Mouse (Mus musculus): ENCODE results near the gene Afg3l1. TPM values are rescaled to one million over a fixed set of nuclear protein-coding genes. Genes with fewer than 3 reads are reported as not detected.
"Not testable (repeated sequence)": the region's sequence is repeated elsewhere in the genome, so short reads cannot be mapped to it uniquely, and the experiment has no call there.

The Afg3l1 gene
- polyA plus RNA-seq, 1 experiment from 2014 or later = 40.3 TPM

- TF ChIP-seq CTCF (IDR thresholded peaks at IDR 0.05; ENCODE audit: low read depth) = no peak
- WGBS = 97% methylated on average over 16 of the region's 16 CpGs
- Histone ChIP-seq H3K4me1 (replicated peaks; ENCODE audit: insufficient read depth, low read length) (no peaks in the 10 kb centered on the region), H3K27ac (no peak overlapping the region), H3K9me3 (replicated peaks; ENCODE audit: low read length) (peaks cover 16% of the 10 kb centered on the region), H3K4me2 (ENCODE audit: low read length) (no peak overlapping the region), H3K27me3 (ENCODE audit: insufficient read depth, low read length) (no peaks in the 10 kb centered on the region), H3K36me3 (ENCODE audit: insufficient read depth, low read length) (no peaks in the 10 kb centered on the region), H3K4me3 (replicated peaks; ENCODE audit: low read depth, low read length) (no peak overlapping the region), H3K9ac (ENCODE audit: low read depth, low read length) (no peak overlapping the region)
- DNase-seq (ENCODE audit: low spot score) = no peak
- no peak for ATAC-seq (replicated peaks; ENCODE audit: low FRiP score, low read depth)
Measured at GRCm38 (mm10) chr8:123432381-123432780, 45.3 kb upstream of the Afg3l1 start.

- ATAC-seq (replicated peaks; ENCODE audit: low FRiP score, low read depth); H3K9ac ChIP-seq (ENCODE audit: low read depth, low read length); H3K4me2 ChIP-seq (ENCODE audit: low read length); H3K9me3 ChIP-seq (replicated peaks; ENCODE audit: low read length); DNase-seq (ENCODE audit: low spot score); H3K36me3 ChIP-seq (ENCODE audit: insufficient read depth, low read length); H3K4me1 ChIP-seq (replicated peaks; ENCODE audit: insufficient read depth, low read length); H3K27me3 ChIP-seq (ENCODE audit: insufficient read depth, low read length); H3K27ac ChIP-seq; H3K4me3 ChIP-seq (replicated peaks; ENCODE audit: low read depth, low read length): not testable (repeated sequence)
- WGBS = 97% methylated on average over 41 of the region's 47 CpGs
Measured at GRCm38 (mm10) chr8:123433241-123433974, 44.3 kb upstream of the Afg3l1 start.

GRCm38 (mm10) chr8:123441788-123442187, 35.9 kb upstream of the Afg3l1 start:
- ATAC-seq (replicated peaks; ENCODE audit: low FRiP score, low read depth) (no peak), DNase-seq (ENCODE audit: low spot score) (no peak)
- no peak for TF ChIP-seq CTCF (IDR thresholded peaks at IDR 0.05; ENCODE audit: low read depth)
- H3K4me1 ChIP-seq (replicated peaks; ENCODE audit: insufficient read depth, low read length) = peaks cover 8% of the 10 kb centered on the region; the same call in 1 of the 2 replicates
- 93% methylated on average over 2 of the region's 2 CpGs for WGBS
- 0 out of 2 replicates have a peak, but pooled peaks cover under 1% of the 10 kb centered on the region for H3K36me3 ChIP-seq (ENCODE audit: insufficient read depth, low read length)
- no peak overlapping the region for H3K4me3 ChIP-seq (replicated peaks; ENCODE audit: low read depth, low read length)
- H3K27me3 ChIP-seq (ENCODE audit: insufficient read depth, low read length) = no peaks in the 10 kb centered on the region
- H3K9ac ChIP-seq (ENCODE audit: low read depth, low read length) = no peak overlapping the region
- H3K9me3 ChIP-seq (replicated peaks; ENCODE audit: low read length) = no peaks in the 10 kb centered on the region
- no peak overlapping the region for H3K27ac ChIP-seq
- no peak overlapping the region for H3K4me2 ChIP-seq (ENCODE audit: low read length)

- TF ChIP-seq CTCF (IDR thresholded peaks at IDR 0.05; ENCODE audit: low read depth) = no peak
- 0 out of 2 replicates have a peak, but pooled peaks cover 3% of the 10 kb centered on the region for H3K36me3 ChIP-seq (ENCODE audit: insufficient read depth, low read length)
- no peaks in the 10 kb centered on the region for H3K9me3 ChIP-seq (replicated peaks; ENCODE audit: low read length)
- peak overlapping the region; percentile 74; the same call in 1 of the 2 replicates for H3K4me2 ChIP-seq (ENCODE audit: low read length)
- DNase-seq (ENCODE audit: low spot score) = no peak
- H3K4me3 ChIP-seq (replicated peaks; ENCODE audit: low read depth, low read length) = no peak overlapping the region
- H3K4me1 ChIP-seq (replicated peaks; ENCODE audit: insufficient read depth, low read length) = peaks cover 8% of the 10 kb centered on the region; the same call in 1 of the 2 replicates
- H3K27me3 ChIP-seq (ENCODE audit: insufficient read depth, low read length) = no peaks in the 10 kb centered on the region
- H3K27ac ChIP-seq = no peak overlapping the region
- no peak for ATAC-seq (replicated peaks; ENCODE audit: low FRiP score, low read depth)
- no peak overlapping the region for H3K9ac ChIP-seq (ENCODE audit: low read depth, low read length)
- 89% methylated on average over 5 of the region's 5 CpGs for WGBS
Measured at GRCm38 (mm10) chr8:123442351-123442750, 35.4 kb upstream of the Afg3l1 start.

- ATAC-seq (replicated peaks; ENCODE audit: low FRiP score, low read depth) (peak; percentile 92), DNase-seq (ENCODE audit: low spot score) (peak; percentile 91)
- Histone ChIP-seq H3K27ac (peak overlapping the region; percentile 60), H3K4me1 (replicated peaks; ENCODE audit: insufficient read depth, low read length) (peaks cover 8% of the 10 kb centered on the region; the same call in 1 of the 2 replicates), H3K9me3 (replicated peaks; ENCODE audit: low read length) (no peaks in the 10 kb centered on the region), H3K27me3 (ENCODE audit: insufficient read depth, low read length) (no peaks in the 10 kb centered on the region), H3K4me2 (ENCODE audit: low read length) (peak overlapping the region; percentile 74), H3K9ac (ENCODE audit: low read depth, low read length) (peak overlapping the region; percentile 72), H3K36me3 (ENCODE audit: insufficient read depth, low read length) (0 out of 2 replicates have a peak, but pooled peaks cover 3% of the 10 kb centered on the region), H3K4me3 (replicated peaks; ENCODE audit: low read depth, low read length) (peak overlapping the region; percentile 55)
- WGBS = under 1% methylated on average over 41 of the region's 41 CpGs
- peak; percentile 76 for TF ChIP-seq CTCF (IDR thresholded peaks at IDR 0.05; ENCODE audit: low read depth)
Measured at GRCm38 (mm10) chr8:123442871-123443575, 34.7 kb upstream of the Afg3l1 start.

GRCm38 (mm10) chr8:123443576-123443921, 34.2 kb upstream of the Afg3l1 start:
- Histone ChIP-seq H3K4me3 (replicated peaks; ENCODE audit: low read depth, low read length) (peak overlapping the region; percentile 55), H3K27me3 (ENCODE audit: insufficient read depth, low read length) (no peaks in the 10 kb centered on the region), H3K9me3 (replicated peaks; ENCODE audit: low read length) (no peaks in the 10 kb centered on the region), H3K9ac (ENCODE audit: low read depth, low read length) (peak overlapping the region; percentile 72), H3K4me1 (replicated peaks; ENCODE audit: insufficient read depth, low read length) (peaks cover 8% of the 10 kb centered on the region; the same call in 1 of the 2 replicates), H3K36me3 (ENCODE audit: insufficient read depth, low read length) (0 out of 2 replicates have a peak, but pooled peaks cover 3% of the 10 kb centered on the region), H3K27ac (peak overlapping the region; percentile 60), H3K4me2 (ENCODE audit: low read length) (peak overlapping the region; percentile 74)
- TF ChIP-seq CTCF (IDR thresholded peaks at IDR 0.05; ENCODE audit: low read depth) = no peak
- peak; percentile 50 for ATAC-seq (replicated peaks; ENCODE audit: low FRiP score, low read depth)
- WGBS = 19% methylated on average over 4 of the region's 4 CpGs
- peak; percentile 44 for DNase-seq (ENCODE audit: low spot score)

All from kidney, postnatal 0 days (tissue).